Comparison of ENCODE assay signal across 9 mouse cellular contexts in genomic region chr5:76305616-76306015, GRCm38 (mm10). TPM values are rescaled to one million over a fixed set of nuclear protein-coding genes. Genes with fewer than 3 reads are reported as not detected.
DNase-seq lines count a peak whose midpoint lies in the region; ATAC-seq lines count a peak whose summit lies in the region.
"Had no signal": no experiment of that assay in that cellular context is flagged by ENCODE, and none has a peak within 500 bp of the region (broad histone marks: within the 10 kb centered on the region; RNA-seq: fewer than 3 reads in every experiment).

No protein-coding gene starts in this region.

- peak; percentile 18; the same call in 1 of the 2 replicates for ATAC-seq in intestine, embryonic 15.5 days
- no peak for ATAC-seq in midbrain, embryonic 11.5 days (ENCODE audit: low FRiP score)
- no peak for ATAC-seq in monocyte, adult 5-6 weeks (replicated peaks; ENCODE audit: insufficient number of reproducible peaks, low FRiP score, low TSS enrichment, poor library complexity, severe bottlenecking)

- H3K4me3 ChIP-seq in embryonic facial prominence, embryonic 10.5 days: peak overlapping the region; percentile 99
- H3K4me3 ChIP-seq in intestine, embryonic 15.5 days (replicated peaks): peak overlapping the region; percentile 98
- peak overlapping the region; percentile 95 for H3K4me3 ChIP-seq in midbrain, embryonic 11.5 days (ENCODE audit: low read depth, low read length)

- no peak overlapping the region for H3K27ac ChIP-seq in embryonic facial prominence, embryonic 10.5 days (replicated peaks)
- peak overlapping the region; percentile 99 for H3K27ac ChIP-seq in intestine, embryonic 15.5 days
- no peak overlapping the region for H3K27ac ChIP-seq in midbrain, embryonic 11.5 days (ENCODE audit: low read depth, low read length)

- H3K27me3 ChIP-seq in embryonic facial prominence, embryonic 10.5 days (replicated peaks; ENCODE audit: low read depth, poor library complexity, severe bottlenecking): no peaks in the 10 kb centered on the region
- no peaks in the 10 kb centered on the region for H3K27me3 ChIP-seq in intestine, embryonic 15.5 days (replicated peaks)
- H3K27me3 ChIP-seq in midbrain, embryonic 11.5 days (ENCODE audit: control insufficient read depth, insufficient read depth, low read length): no peaks in the 10 kb centered on the region

- H3K9me3 ChIP-seq in embryonic facial prominence, embryonic 10.5 days: no peaks in the 10 kb centered on the region
- no peaks in the 10 kb centered on the region for H3K9me3 ChIP-seq in intestine, embryonic 15.5 days
- H3K9me3 ChIP-seq in midbrain, embryonic 11.5 days (ENCODE audit: control insufficient read depth, low read length): no peaks in the 10 kb centered on the region

- no peak overlapping the region; the same call in 1 of the 2 replicates for H3K9ac ChIP-seq in intestine, embryonic 15.5 days
- H3K9ac ChIP-seq in midbrain, embryonic 11.5 days (ENCODE audit: low read length): peak overlapping the region; percentile 39; the same call in 1 of the 2 replicates

- DNase-seq in adrenal gland, adult 2 months: peak; percentile 40
- DNase-seq in adrenal gland, postnatal 4 days (ENCODE audit: low spot score in 2 of 2): no peak
- peak; percentile 63 for DNase-seq in 3T3-L1 (ENCODE audit: low read depth, low spot score)
- DNase-seq in embryonic facial prominence, embryonic 10.5 days (ENCODE audit: low spot score): peak; percentile 36
- DNase-seq in midbrain, embryonic 11.5 days (ENCODE audit: low spot score, missing footprints): peak; percentile 93
- DNase-seq in layer of hippocampus, postnatal 10 days (ENCODE audit: low spot score in 2 of 2): no peak

- H3K4me2 ChIP-seq in intestine, embryonic 15.5 days (replicated peaks): peak overlapping the region; percentile 83
- H3K4me2 ChIP-seq in midbrain, embryonic 11.5 days: peak overlapping the region; percentile 74

- 2% methylated on average over 8 of the region's 8 CpGs for WGBS in embryonic facial prominence, embryonic 10.5 days
- WGBS in intestine, embryonic 15.5 days: 6% methylated on average over 8 of the region's 8 CpGs
- WGBS in midbrain, embryonic 11.5 days: under 1% methylated on average over 8 of the region's 8 CpGs

- peaks cover 19% of the 10 kb centered on the region for H3K4me1 ChIP-seq in embryonic facial prominence, embryonic 10.5 days
- 0 out of 2 replicates have a peak, but pooled peaks cover 9% of the 10 kb centered on the region for H3K4me1 ChIP-seq in intestine, embryonic 15.5 days (replicated peaks)
- peaks cover 9% of the 10 kb centered on the region for H3K4me1 ChIP-seq in midbrain, embryonic 11.5 days (ENCODE audit: control insufficient read depth, insufficient read depth, low read length)

- H3K36me3 ChIP-seq in embryonic facial prominence, embryonic 10.5 days (replicated peaks): no peaks in the 10 kb centered on the region
- no peaks in the 10 kb centered on the region for H3K36me3 ChIP-seq in intestine, embryonic 15.5 days
- no peaks in the 10 kb centered on the region for H3K36me3 ChIP-seq in midbrain, embryonic 11.5 days (ENCODE audit: control insufficient read depth, insufficient read depth, low read length)

RNA-seq across cellular contexts. Expression of gene Clock, which starts 1.0 kb away (rescaled TPM):
- 10 to 100 TPM; 38.9 to 62.9 TPM for total RNA-seq in adrenal gland, adult 2 months (2021)
- polyA plus RNA-seq in adrenal gland, adult 2 months (2012; rRNA removed): 10.6 and 10.9 TPM in 2 replicates
- 10 to 100 TPM; 33.9 to 36.6 TPM for total RNA-seq in adrenal gland, postnatal 4 days (2021)
- polyA plus RNA-seq in embryonic facial prominence, embryonic 10.5 days (2016; fragmentation: Nextera tagmentation; extraction: Ambion mirVana): 10.5 and 11.5 TPM in 2 replicates
- 11.4 and 13.5 TPM in 2 replicates for polyA plus RNA-seq in intestine, embryonic 15.5 days (2015; fragmentation: Nextera tagmentation; extraction: Ambion mirVana)
- 11.5 and 11.6 TPM in 2 replicates for polyA plus RNA-seq in midbrain, embryonic 11.5 days (2014; fragmentation: Nextera tagmentation; extraction: Ambion mirVana)
- total RNA-seq in layer of hippocampus, postnatal 10 days (2021): 10 to 100 TPM; 41.1 to 43.3 TPM
- 31.7 to 36.2 TPM (median 33.7 TPM) in 3 replicates for total RNA-seq in monocyte, adult 5-6 weeks (2017)

RNA-seq across cellular contexts. Expression of gene Pdcl2, which starts 25.3 kb away (rescaled TPM):
- total RNA-seq in adrenal gland, adult 2 months (2021): not detected
- not detected in 2 replicates for polyA plus RNA-seq in adrenal gland, adult 2 months (2012; rRNA removed)
- total RNA-seq in adrenal gland, postnatal 4 days (2021): not detected
- not detected in 2 replicates for polyA plus RNA-seq in embryonic facial prominence, embryonic 10.5 days (2016; fragmentation: Nextera tagmentation; extraction: Ambion mirVana)
- polyA plus RNA-seq in intestine, embryonic 15.5 days (2015; fragmentation: Nextera tagmentation; extraction: Ambion mirVana): not detected in 2 replicates
- polyA plus RNA-seq in midbrain, embryonic 11.5 days (2014; fragmentation: Nextera tagmentation; extraction: Ambion mirVana): not detected in 2 replicates
- not detected for total RNA-seq in layer of hippocampus, postnatal 10 days (2021)
- total RNA-seq in monocyte, adult 5-6 weeks (2017): 0.49 to 1.3 TPM in 2 of 3 replicates, not detected in the other
- polyA plus RNA-seq: large intestine, adult 2 months had no signal

RNA-seq across cellular contexts. Expression of gene Nmu, which starts 58.0 kb away (rescaled TPM):
- under 1 TPM in 1 of 2 experiments, not detected in 1; 0.48 TPM for total RNA-seq in adrenal gland, adult 2 months (2021)
- polyA plus RNA-seq in adrenal gland, adult 2 months (2012; rRNA removed): not detected in 2 replicates
- not detected for total RNA-seq in adrenal gland, postnatal 4 days (2021)
- polyA plus RNA-seq in embryonic facial prominence, embryonic 10.5 days (2016; fragmentation: Nextera tagmentation; extraction: Ambion mirVana): 0.38 and 0.67 TPM in 2 replicates
- 0.29 TPM in 1 of 2 replicates, not detected in the other for polyA plus RNA-seq in intestine, embryonic 15.5 days (2015; fragmentation: Nextera tagmentation; extraction: Ambion mirVana)
- polyA plus RNA-seq in midbrain, embryonic 11.5 days (2014; fragmentation: Nextera tagmentation; extraction: Ambion mirVana): 0.21 and 0.22 TPM in 2 replicates
- total RNA-seq in layer of hippocampus, postnatal 10 days (2021): not detected
- total RNA-seq in monocyte, adult 5-6 weeks (2017): not detected in 3 replicates

Comparison
In these comparisons a context has a peak if more than half of its experiments do, and no peak if none do; other contexts are left out.
1. DNase-seq: peak in adrenal gland, adult 2 months (single experiment), 3T3-L1 (single experiment), embryonic facial prominence, embryonic 10.5 days (single experiment) and midbrain, embryonic 11.5 days (single experiment); none in adrenal gland, postnatal 4 days (0 of 2) and layer of hippocampus, postnatal 10 days (0 of 2).
2. Peak in every context shown above with its lines, with median percentiles within 50 percentile points of each other: H3K4me3 ChIP-seq.